Mouse (Mus musculus) limb, embryonic 14.5 days (tissue): ENCODE data around the gene Sdccag8. TPM values are rescaled to one million over a fixed set of nuclear protein-coding genes. Genes with fewer than 3 reads are reported as not detected.

ENCODE experiments used
- ATAC-seq: fragments of 200-750 bp; cut with Nextera tagmentation; 2 replicates; pipeline ENCODE4 v1.8.0; 2017; ENCODE audit warnings: low read depth, moderate number of reproducible peaks, moderate TSS enrichment; ENCODE audit not compliant: low FRiP score
- DNase-seq: peaks from one replicate; pipeline ENCODE4 v3.0.0-alpha.2; 2015; ENCODE audit warnings: low spot score
- H3K27ac ChIP-seq: fragments of 300-500 bp; sonication (generic); replicated peaks from 2 replicates; pipeline ENCODE4 v1.5.1; 2014; ENCODE audit warnings: low read depth, mild to moderate bottlenecking, low read length, moderate library complexity, mixed read lengths
- H3K27me3 ChIP-seq: fragments of 300-500 bp; sonication (generic); 2 replicates; pipeline ENCODE4 v1.6.1; 2014; ENCODE audit warnings: low read length, mixed read lengths; ENCODE audit not compliant: control insufficient read depth, insufficient read depth
- H3K36me3 ChIP-seq: fragments of 300-500 bp; sonication (generic); 2 replicates; pipeline ENCODE4 v1.6.1; 2014; ENCODE audit warnings: mild to moderate bottlenecking, low read length, moderate library complexity, mixed read lengths; ENCODE audit not compliant: control insufficient read depth, insufficient read depth
- H3K4me1 ChIP-seq: fragments of 300-500 bp; sonication (generic); 2 replicates; pipeline ENCODE4 v1.6.1; 2014; ENCODE audit warnings: antibody characterized with exemption, low read length, mixed read lengths; ENCODE audit not compliant: control insufficient read depth, insufficient read depth
- H3K4me2 ChIP-seq: fragments of 300-500 bp; sonication (generic); replicated peaks from 2 replicates; pipeline ENCODE4 v1.6.1; 2014; ENCODE audit warnings: low read depth, mild to moderate bottlenecking, low read length, moderate library complexity; ENCODE audit not compliant: severe bottlenecking
- H3K4me3 ChIP-seq: fragments of 300-500 bp; sonication (generic); replicated peaks from 2 replicates; pipeline ENCODE4 v1.5.1; 2014; ENCODE audit warnings: low read length
- H3K9ac ChIP-seq: fragments of 300-500 bp; sonication (generic); 2 replicates; pipeline ENCODE4 v1.6.1; 2014; ENCODE audit warnings: mild to moderate bottlenecking, low read depth, low read length, moderate library complexity; ENCODE audit not compliant: severe bottlenecking
- H3K9me3 ChIP-seq: fragments of 300-500 bp; sonication (generic); 2 replicates; pipeline ENCODE4 v1.6.1; 2016; ENCODE audit warnings: low read length; ENCODE audit not compliant: control insufficient read depth
- POLR2A ChIP-seq: fragments of 200-500 bp; IDR thresholded peaks from 2 replicates; pipeline ENCODE4 v1.8.0; 2012; ENCODE audit warnings: inconsistent platforms, mild to moderate bottlenecking, moderate library complexity, borderline replicate concordance; ENCODE audit not compliant: insufficient read depth, insufficient read length; ENCODE audit errors: extremely low read depth
- WGBS: fragments of 180-500 bp; shearing (Covaris S2); extraction: QIAGEN DNeasy Blood & Tissue Kit; methylation state at CpG from one replicate; pipeline ENCODE4 v1.1.7; 2014; 5-methylcytosine and 5-hydroxymethylcytosine counted together
- polyA plus RNA-seq, 2 experiments: library from polyadenylated mRNA; depleted of rRNA in 1 of 2; stranded (reverse) in 1 of 2; unstranded in 1 of 2; fragments of >200 nt; fragmentation: Nextera tagmentation in 1 of 2; extraction: Ambion mirVana in 1 of 2; gene quantifications; 2 replicates each; pipeline versions ENCODE4 v1.2.1 to v1.2.3; 2012 to 2014

Sdccag8 gene
- polyA plus RNA-seq, 2 experiments, result 8.5 to 15.8 TPM

DNA sequence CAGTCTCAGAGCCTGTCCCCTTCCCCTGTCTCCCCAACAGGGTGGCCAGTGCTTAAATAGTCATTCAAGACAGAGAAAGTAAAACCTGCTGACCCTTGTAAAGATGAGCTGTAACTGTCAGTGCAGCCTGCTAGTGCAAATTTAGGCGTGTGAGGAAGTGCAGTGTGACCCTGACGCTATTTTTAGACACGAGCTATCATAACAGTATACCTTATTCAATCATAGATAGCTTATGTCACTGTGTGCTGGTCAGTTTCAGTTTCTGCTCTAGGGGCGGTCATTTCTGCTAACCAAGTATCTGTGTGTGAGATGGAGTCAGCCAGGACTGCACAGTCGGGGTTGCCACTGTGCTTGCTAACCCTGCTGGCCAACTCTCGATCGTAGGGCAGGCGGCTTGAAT is 9.4 kb downstream of the Sdccag8 start:
- no peak for TF ChIP-seq POLR2A
- Histone ChIP-seq H3K4me3 (no peak overlapping the region), H3K27me3 (no peaks in the 10 kb centered on the region), H3K4me1 (no peaks in the 10 kb centered on the region), H3K27ac (no peak overlapping the region), H3K4me2 (no peak overlapping the region), H3K9me3 (no peaks in the 10 kb centered on the region), H3K9ac (no peak overlapping the region), H3K36me3 (peaks cover under 1% of the 10 kb centered on the region; the same call in 1 of the 2 replicates)
- WGBS, result 88% methylated on average over 8 of the region's 8 CpGs
- DNase-seq, result no peak
- no peak for ATAC-seq

DNA sequence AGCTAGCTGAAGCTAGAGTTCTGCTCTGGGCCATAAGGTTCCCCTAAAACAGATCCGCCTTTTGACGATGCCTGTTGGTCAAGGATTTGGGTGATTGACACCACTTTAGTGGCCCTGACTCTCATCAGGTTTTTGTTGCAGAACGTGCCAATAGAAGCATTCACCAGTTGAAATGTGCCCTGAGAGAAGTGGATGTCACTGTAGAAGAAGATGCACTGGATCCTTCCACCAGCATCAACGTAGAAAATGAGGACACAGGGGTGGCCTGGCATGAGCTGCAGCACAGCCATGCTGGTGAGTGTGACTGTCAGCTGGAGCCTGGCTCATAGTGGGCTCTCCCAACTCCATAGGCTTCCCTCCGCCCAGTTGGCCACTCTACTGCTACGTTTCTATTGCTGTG is 10.2 kb downstream of the Sdccag8 start:
- no peaks in the 10 kb centered on the region for H3K9me3 ChIP-seq
- no peak for TF ChIP-seq POLR2A
- H3K36me3 ChIP-seq, result peaks cover 6% of the 10 kb centered on the region
- WGBS, result 83% methylated on average over 6 of the region's 6 CpGs
- H3K4me3 ChIP-seq, result no peak overlapping the region
- H3K27ac ChIP-seq, result no peak overlapping the region
- ATAC-seq (no peak), DNase-seq (no peak)
- no peaks in the 10 kb centered on the region for H3K4me1 ChIP-seq
- no peak overlapping the region for H3K9ac ChIP-seq
- no peaks in the 10 kb centered on the region for H3K27me3 ChIP-seq
- no peak overlapping the region for H3K4me2 ChIP-seq

DNA sequence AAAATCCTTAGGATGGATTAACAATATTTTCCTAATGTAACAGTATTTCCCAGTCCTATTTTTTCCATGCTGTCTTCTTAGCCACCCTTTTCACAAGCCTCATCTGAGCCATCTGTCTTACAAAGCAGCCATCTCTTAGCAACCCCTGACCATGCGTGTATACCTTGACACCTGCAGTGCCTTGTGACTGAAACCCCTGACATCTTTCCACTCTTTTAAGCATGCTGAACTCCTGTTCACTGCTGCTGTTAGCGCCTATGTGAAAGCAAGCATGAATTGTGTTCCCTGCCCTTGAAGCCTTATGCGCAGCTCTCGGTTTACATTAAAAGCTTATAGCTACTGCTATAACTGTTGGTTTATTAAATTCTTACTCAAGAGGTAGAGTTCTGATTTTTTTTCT is 10.6 kb downstream of the Sdccag8 start:
- WGBS, result 91% methylated on average over 4 of the region's 4 CpGs
- ATAC-seq (no peak), DNase-seq (no peak)
- Histone ChIP-seq H3K4me1 (no peaks in the 10 kb centered on the region), H3K36me3 (peaks cover 6% of the 10 kb centered on the region), H3K9me3 (no peaks in the 10 kb centered on the region), H3K9ac (no peak overlapping the region), H3K4me3 (no peak overlapping the region), H3K4me2 (no peak overlapping the region), H3K27ac (no peak overlapping the region), H3K27me3 (no peaks in the 10 kb centered on the region)
- TF ChIP-seq POLR2A, result no peak

DNA sequence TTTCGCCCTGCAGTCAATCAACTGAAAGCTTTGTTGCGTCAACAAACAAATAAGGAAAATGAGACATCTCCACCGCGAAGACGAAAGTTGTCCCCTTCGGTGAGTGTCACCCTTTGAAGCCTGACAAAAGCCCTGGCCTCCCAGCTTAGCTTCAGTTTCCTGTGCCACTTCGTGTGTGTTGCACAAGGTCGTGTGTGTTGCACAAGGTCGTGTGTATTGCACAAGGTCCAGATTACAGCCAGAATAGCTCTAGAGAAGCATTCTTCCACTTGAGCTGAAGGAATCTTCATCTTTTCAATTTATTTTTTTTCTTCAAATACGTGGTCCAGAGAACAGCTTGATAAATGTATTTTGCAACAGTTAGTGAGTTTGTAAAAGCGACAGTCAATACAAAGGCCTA is 11.7 kb downstream of the Sdccag8 start:
- H3K36me3 ChIP-seq, result peaks cover 6% of the 10 kb centered on the region
- no peak overlapping the region for H3K27ac ChIP-seq
- H3K27me3 ChIP-seq, result no peaks in the 10 kb centered on the region
- TF ChIP-seq POLR2A, result no peak
- 85% methylated on average over 11 of the region's 11 CpGs for WGBS
- DNase-seq (no peak), ATAC-seq (no peak)
- no peaks in the 10 kb centered on the region for H3K4me1 ChIP-seq
- H3K9ac ChIP-seq, result no peak overlapping the region
- no peak overlapping the region for H3K4me3 ChIP-seq
- no peak overlapping the region for H3K4me2 ChIP-seq
- H3K9me3 ChIP-seq, result no peaks in the 10 kb centered on the region

- DNase-seq (no peak), ATAC-seq (no peak)
- Histone ChIP-seq H3K36me3 (peaks cover 6% of the 10 kb centered on the region), H3K27me3 (no peaks in the 10 kb centered on the region), H3K4me3 (no peak overlapping the region), H3K9me3 (no peaks in the 10 kb centered on the region), H3K9ac (no peak overlapping the region), H3K27ac (no peak overlapping the region), H3K4me2 (no peak overlapping the region), H3K4me1 (no peaks in the 10 kb centered on the region)
- WGBS, result 78% methylated on average over 4 of the region's 4 CpGs
- no peak for TF ChIP-seq POLR2A
Measured at GRCm38 (mm10) chr1:176826931-176827330, 12.5 kb downstream of the Sdccag8 start.

- no peaks in the 10 kb centered on the region for H3K27me3 ChIP-seq
- peaks cover 6% of the 10 kb centered on the region for H3K36me3 ChIP-seq
- no peak overlapping the region for H3K4me2 ChIP-seq
- no peaks in the 10 kb centered on the region for H3K9me3 ChIP-seq
- no peak for TF ChIP-seq POLR2A
- DNase-seq, result no peak
- H3K27ac ChIP-seq, result no peak overlapping the region
- ATAC-seq, result no peak
- no peaks in the 10 kb centered on the region for H3K4me1 ChIP-seq
- no peak overlapping the region for H3K4me3 ChIP-seq
- H3K9ac ChIP-seq, result no peak overlapping the region
- WGBS, result 79% methylated on average over 4 of the region's 4 CpGs
Measured at GRCm38 (mm10) chr1:176827365-176827764, 12.9 kb downstream of the Sdccag8 start.
